Mouse (Mus musculus): Measurements from ENCODE around the gene Lgals3bp. TPM values are rescaled to one million over a fixed set of nuclear protein-coding genes. Genes with fewer than 3 reads are reported as not detected.

The Lgals3bp gene
- total RNA-seq (2021): 10 to 100 TPM; 11.0 to 11.9 TPM
- long read RNA-seq, experiment 1, transcript Lgals3bp-201 (6 exons, 2,330 nt): major isoform, 5 of 6 reads
- long read RNA-seq, experiment 1, partial matches to known transcripts: 0 of 6 reads
- long read RNA-seq, experiment 1, other reads (novel, unspliced or antisense): 1 of 6 reads
- long read RNA-seq, experiment 2, transcript Lgals3bp-201 (6 exons, 2,330 nt): major isoform, 5 of 6 reads
- long read RNA-seq, experiment 2, partial matches to known transcripts: 1 of 6 reads
- long read RNA-seq, experiment 2, other reads (novel, unspliced or antisense): 0 of 6 reads

GRCm38 (mm10) chr11:118401760-118402280 is at the start of gene Lgals3bp:
TSS of gene Lgals3bp (minus strand) at chr11:118402092.
- intact Hi-C loops (cut with DNase I; ENCODE audit: low total_unique reads): no loop called here
- peak; percentile 61 for DNase-seq

GRCm38 (mm10) chr11:118451211-118451610 is 49.3 kb upstream of the Lgals3bp start:
- intact Hi-C loops (cut with DNase I; ENCODE audit: low total_unique reads): no loop called here
- DNase-seq: peak; percentile 37

DNA sequence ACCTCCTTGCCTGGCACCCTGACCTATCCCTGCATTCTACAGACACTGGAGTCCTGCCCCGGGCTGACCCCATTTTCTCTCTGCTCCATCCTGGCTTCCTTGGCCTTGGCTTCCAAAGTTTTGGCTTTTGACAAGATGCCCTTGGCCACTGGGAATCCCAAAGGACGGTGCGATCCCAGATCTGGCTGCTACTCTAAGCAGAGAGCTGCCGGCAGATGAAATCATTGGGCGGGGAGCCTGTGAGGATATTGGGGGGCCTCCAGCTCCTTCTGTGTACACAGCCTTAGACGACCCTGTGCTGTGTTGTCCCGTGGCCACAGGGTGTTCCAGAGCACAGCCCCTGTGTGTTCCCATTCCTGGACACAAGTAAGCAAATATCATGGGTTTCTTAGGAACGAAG is 46.5 kb upstream of the Lgals3bp start:
- peak; percentile 86 for DNase-seq
- intact Hi-C loops (cut with DNase I; ENCODE audit: low total_unique reads): no loop called here

- intact Hi-C loops (cut with DNase I; ENCODE audit: low total_unique reads): no loop called here
- DNase-seq: peak; percentile 50
Observed at GRCm38 (mm10) chr11:118447346-118447745, 45.5 kb upstream of the Lgals3bp start.

- DNase-seq: peak; percentile 64
- intact Hi-C loops (cut with DNase I; ENCODE audit: low total_unique reads): loop anchor here (2.0 kb wide), 1 partner anchor 45 kb away; no protein-coding TSS in a partner anchor
Observed at GRCm38 (mm10) chr11:118445843-118446242, 44.0 kb upstream of the Lgals3bp start.

GRCm38 (mm10) chr11:118443201-118443970 is 41.5 kb upstream of the Lgals3bp start:
- intact Hi-C loops (cut with DNase I; ENCODE audit: low total_unique reads): no loop called here
- peak; percentile 79 for DNase-seq

DNA sequence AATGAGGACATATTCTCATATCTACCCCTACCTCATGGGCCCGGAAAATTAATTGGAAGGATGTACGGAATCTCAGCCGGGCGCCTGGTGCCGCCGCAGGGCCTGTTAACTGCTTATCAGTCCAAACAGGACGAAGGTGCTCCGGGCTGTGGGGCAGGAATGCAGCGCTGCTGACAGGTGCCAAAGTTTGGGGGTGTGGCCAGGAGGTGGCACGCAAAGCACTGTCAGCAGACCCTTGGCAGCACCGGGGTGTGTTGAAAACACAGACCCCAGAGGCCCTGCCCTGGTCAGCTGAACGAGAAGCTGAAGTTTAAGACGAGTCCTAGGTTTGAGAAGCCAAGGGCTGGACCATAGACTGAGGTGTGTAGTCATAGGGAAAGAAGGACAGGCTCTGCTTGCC is 40.8 kb upstream of the Lgals3bp start:
- intact Hi-C loops (cut with DNase I; ENCODE audit: low total_unique reads): no loop called here
- no peak for DNase-seq

DNA sequence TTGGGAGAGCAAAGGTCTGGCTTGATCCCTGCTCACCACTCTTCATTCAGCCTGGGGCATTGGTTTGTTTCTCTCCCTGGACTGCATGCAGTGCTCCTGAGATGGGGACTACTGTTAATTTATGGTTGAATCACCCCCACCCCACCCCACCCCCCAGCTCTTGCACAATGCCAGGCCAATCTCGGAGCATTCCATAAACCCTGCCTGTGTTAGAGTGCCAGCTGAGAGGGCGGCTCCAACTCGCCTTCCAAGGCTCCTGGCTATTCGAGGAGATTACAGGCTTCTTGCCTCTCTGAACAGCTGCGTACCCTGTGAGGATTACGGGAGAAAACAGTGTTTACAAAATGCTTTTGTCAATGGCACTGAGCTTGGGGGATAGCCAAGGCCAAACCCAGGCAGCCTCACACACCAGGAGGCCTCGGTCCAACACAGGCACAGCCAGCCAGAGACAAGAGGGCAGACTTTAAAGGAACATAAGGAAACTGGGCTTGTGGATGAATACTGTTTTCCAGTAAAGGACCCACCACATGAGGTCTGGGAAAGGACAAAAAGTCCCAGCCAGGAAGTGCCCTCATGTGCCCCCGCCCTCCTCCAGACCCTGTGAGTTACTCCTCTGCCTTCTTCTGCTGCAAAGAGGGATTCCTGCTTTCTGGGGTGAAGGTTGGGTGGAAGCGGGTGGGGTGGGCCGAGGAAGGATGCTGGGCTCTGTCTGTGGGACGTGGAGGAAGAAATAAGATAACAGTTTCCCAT is 36.9 kb upstream of the Lgals3bp start:
- intact Hi-C loops (cut with DNase I; ENCODE audit: low total_unique reads): no loop called here
- DNase-seq: peak; percentile 30

DNA sequence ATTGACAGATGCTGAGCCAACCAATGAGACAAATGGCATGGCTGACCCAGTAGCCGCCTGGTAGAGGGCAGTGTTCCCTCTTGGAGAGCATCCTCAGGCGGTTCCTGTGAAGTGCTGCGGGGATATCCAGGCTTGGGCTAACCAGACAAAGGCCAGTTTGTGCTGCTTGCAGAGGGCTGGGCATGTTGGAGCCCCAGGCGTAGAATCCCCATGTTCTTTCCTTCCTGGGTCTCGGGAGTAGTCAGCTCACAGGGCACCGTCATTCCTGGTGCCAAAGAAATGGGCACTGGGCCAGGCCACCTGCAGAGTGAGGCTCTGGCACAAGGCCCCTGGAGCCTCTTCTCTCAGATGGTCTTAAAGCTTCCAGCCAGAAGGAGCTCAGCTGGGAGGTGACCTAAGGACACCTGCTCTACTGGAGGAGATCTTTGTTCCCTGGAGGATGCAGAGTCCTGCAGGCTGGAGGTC is 34.6 kb upstream of the Lgals3bp start:
- intact Hi-C loops (cut with DNase I; ENCODE audit: low total_unique reads): no loop called here
- DNase-seq: peak; percentile 59

DNA sequence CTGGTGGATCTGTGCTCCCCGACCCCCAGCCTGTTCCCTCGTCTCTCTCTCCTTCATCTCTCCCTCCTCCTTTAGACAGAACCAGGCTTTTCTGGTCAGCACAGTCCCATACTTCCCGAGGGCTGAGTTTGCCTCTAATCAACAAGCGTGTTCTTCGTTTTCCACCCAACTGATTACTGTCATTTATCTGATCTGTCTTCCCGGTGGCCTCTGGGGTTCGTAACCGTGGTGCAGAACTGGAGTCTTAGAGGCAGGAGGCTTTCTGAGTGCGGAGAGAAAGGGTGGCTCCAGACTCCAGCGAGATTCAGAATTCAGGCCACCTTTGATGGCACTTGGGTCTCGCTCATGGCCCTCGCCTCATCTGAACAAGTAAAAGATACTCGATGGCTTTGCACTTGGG is 32.2 kb upstream of the Lgals3bp start:
- intact Hi-C loops (cut with DNase I; ENCODE audit: low total_unique reads): no loop called here
- DNase-seq: no peak

DNA sequence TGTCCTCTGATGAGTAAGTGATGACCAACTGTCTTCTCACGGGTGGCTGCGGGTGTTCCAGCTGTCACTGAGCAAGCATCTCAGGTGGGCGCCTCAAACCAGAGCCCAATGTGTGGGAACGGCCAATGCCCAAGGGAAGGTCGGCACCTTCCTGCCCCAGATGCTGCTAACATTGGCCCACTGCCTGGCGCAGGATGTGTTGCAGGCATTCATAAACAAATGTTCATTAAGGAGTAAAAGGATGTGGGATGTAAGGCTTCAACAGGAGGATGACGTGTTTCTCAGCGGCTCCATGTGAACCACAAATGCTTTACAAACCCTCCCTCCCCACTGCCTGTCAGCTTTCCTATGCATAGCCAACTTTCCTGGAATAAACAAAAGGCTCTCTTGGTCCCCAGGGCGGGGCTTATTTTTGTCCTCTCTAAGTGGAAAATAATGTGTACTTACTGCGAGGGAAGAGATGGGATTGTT is 31.5 kb upstream of the Lgals3bp start:
- intact Hi-C loops (cut with DNase I; ENCODE audit: low total_unique reads): no loop called here
- DNase-seq: no peak

- DNase-seq: peak; percentile 24
- intact Hi-C loops (cut with DNase I; ENCODE audit: low total_unique reads): no loop called here
Observed at GRCm38 (mm10) chr11:118431100-118431948, 29.4 kb upstream of the Lgals3bp start.

DNA sequence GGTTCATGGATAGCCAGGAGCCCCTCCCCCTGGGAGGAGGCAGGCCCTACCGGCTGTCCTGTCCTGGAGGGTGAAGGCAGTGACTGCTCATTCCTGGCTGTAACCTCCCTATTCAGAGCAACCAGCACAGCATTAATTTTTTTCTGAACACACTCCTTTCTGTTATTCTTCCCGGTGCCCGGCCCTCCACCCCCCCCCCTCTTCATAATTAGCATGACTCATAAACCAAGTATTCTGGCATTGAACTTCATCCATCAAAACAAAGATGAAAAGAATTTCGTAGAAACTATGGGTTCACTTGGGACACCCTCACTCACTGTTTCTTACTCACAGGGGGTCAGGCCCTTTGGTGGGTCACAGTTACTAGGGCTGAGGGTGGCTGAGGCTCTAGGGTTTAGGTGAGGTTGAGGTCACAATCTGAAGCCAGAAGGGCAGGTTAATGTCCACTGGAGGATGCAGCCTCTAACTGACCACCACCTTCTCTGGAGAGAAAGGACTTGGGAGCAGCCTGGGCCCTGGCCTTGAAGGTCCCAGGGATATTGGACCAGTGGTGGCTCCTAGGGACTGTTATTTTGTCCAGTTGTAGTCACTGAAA is 28.5 kb upstream of the Lgals3bp start:
- DNase-seq: no peak
- intact Hi-C loops (cut with DNase I; ENCODE audit: low total_unique reads): no loop called here

DNA sequence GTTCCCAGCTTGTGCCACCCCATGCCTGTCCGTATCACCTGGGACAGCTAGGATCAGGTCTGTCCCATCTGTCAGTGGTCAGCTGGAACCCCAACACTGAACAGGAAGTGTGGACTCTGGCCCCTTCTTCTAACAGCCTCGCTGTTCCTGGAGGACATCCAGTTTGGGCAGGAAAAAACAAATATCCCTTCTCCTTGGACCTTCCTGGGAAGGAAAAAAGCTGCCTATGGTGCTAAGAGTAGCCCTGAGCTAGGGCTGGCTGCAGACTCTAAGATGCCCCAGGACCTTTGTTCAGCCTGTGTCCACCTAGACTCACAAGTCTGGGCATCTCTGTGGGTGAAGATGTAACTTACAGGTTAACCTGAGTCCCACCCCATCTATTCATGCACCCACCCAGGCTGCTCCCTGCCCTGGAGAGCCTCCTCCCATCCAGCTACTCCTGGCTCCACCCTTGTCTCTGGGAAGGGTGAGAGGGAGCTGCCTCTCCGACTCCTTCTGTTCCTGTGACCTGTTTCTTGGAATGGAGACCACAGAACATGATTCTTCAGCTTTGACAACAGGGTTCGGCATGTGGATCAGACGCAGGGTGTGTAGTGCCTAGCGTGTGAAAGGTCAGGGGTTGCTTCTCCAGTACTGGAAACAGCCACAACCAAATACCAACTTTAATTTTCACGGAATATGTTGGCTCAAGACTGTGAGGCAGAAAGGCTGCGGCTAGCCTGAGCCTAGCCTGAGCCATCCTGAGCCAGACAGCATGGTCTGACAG is 27.2 kb upstream of the Lgals3bp start:
- no peak for DNase-seq
- intact Hi-C loops (cut with DNase I; ENCODE audit: low total_unique reads): no loop called here

- intact Hi-C loops (cut with DNase I; ENCODE audit: low total_unique reads): no loop called here
- DNase-seq: peak; percentile 51
Observed at GRCm38 (mm10) chr11:118428460-118428868, 26.6 kb upstream of the Lgals3bp start.

DNA sequence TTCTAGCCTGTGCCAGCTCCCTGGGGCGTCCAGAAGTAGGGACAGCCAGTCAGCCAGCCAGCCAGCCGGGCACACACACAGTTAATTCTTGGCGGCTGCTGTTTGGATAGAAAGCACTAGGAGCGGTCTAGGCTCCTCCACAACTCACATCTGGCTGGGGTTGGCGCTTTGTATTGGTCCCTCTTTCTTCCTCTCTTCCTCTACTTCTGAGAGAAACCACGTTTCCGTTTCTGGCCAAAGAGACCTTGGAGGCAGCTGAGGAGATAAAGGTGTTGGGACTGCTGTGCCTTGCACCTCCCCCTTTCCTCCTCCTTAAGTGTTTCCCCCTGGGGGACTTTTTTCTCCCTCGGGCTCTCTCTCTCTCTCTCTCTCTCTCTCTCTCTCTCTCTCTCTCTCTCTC is 26.1 kb upstream of the Lgals3bp start, which contains the start of gene C1qtnf1:
C1qtnf1 (plus strand) TSS at position 218 of the 400 bp plus-strand sequence.
- intact Hi-C loops (cut with DNase I; ENCODE audit: low total_unique reads): no loop called here
- DNase-seq: peak; percentile 63

- no peak for DNase-seq
- intact Hi-C loops (cut with DNase I; ENCODE audit: low total_unique reads): no loop called here
Observed at GRCm38 (mm10) chr11:118427266-118427779, 25.4 kb upstream of the Lgals3bp start.
